Mouse (Mus musculus) heart, postnatal 0 days (tissue): ENCODE measurements at regions not wholly inside any gene's neighbourhood (a gene's known extent, or its start where the extent isn't known, plus 50 kb on each side); places are given as distances from the start of the nearest gene placed in this dataset.

Experiments used
- ATAC-seq: fragments of 200-750 bp; cut with Nextera tagmentation; 2 replicates; pipeline ENCODE4 v1.8.0; 2017; ENCODE audit warnings: low read depth, moderate number of reproducible peaks, moderate library complexity; ENCODE audit not compliant: insufficient read depth
- DNase-seq: peaks from one replicate; pipeline ENCODE4 v3.0.0-alpha.2; 2016; ENCODE audit warnings: low spot score
- H3K27ac ChIP-seq: fragments of 300-500 bp; sonication (generic); 2 replicates; pipeline ENCODE4 v1.5.1; 2014; ENCODE audit warnings: low read depth, mild to moderate bottlenecking
- H3K27me3 ChIP-seq: fragments of 300-500 bp; sonication (generic); 2 replicates; pipeline ENCODE4 v1.6.1; 2014; ENCODE audit warnings: low read length, mixed read lengths; ENCODE audit not compliant: control insufficient read depth, insufficient read depth
- H3K36me3 ChIP-seq: fragments of 300-500 bp; sonication (generic); replicated peaks from 2 replicates; pipeline ENCODE4 v1.6.1; 2014; ENCODE audit warnings: low read length, mixed read lengths; ENCODE audit not compliant: control insufficient read depth, insufficient read depth
- H3K4me1 ChIP-seq: fragments of 300-500 bp; sonication (generic); 2 replicates; pipeline ENCODE4 v1.6.1; 2014; ENCODE audit warnings: antibody characterized with exemption; ENCODE audit not compliant: control insufficient read depth, insufficient read depth
- H3K4me2 ChIP-seq: fragments of 300-500 bp; sonication (generic); 2 replicates; pipeline ENCODE4 v1.6.1; 2014; ENCODE audit warnings: low read depth, mild to moderate bottlenecking, low read length, moderate library complexity
- H3K4me3 ChIP-seq: fragments of 300-500 bp; sonication (generic); 2 replicates; pipeline ENCODE4 v1.5.1; 2014; ENCODE audit warnings: low read depth, low read length
- H3K9ac ChIP-seq: fragments of 300-500 bp; sonication (generic); replicated peaks from 2 replicates; pipeline ENCODE4 v1.6.1; 2014; ENCODE audit warnings: low read depth, low read length, mixed read lengths
- H3K9me3 ChIP-seq: fragments of 300-500 bp; sonication (generic); replicated peaks from 2 replicates; pipeline ENCODE4 v1.6.1; 2016; ENCODE audit warnings: low read length; ENCODE audit not compliant: control insufficient read depth
- CTCF ChIP-seq: IDR thresholded peaks from 2 replicates; pipeline ENCODE4 v1.5.1; 2016; ENCODE audit warnings: antibody characterized with exemption, control low read depth, low read depth
- EP300 ChIP-seq: IDR thresholded peaks from 2 replicates; pipeline ENCODE4 v1.6.1; 2016; ENCODE audit warnings: antibody characterized with exemption, low read depth
- WGBS: fragments of 180-500 bp; shearing (Covaris S2); extraction: QIAGEN DNeasy Blood & Tissue Kit; methylation state at CpG from one replicate; pipeline ENCODE4 v1.1.7; 2014; 5-methylcytosine and 5-hydroxymethylcytosine counted together

DNA sequence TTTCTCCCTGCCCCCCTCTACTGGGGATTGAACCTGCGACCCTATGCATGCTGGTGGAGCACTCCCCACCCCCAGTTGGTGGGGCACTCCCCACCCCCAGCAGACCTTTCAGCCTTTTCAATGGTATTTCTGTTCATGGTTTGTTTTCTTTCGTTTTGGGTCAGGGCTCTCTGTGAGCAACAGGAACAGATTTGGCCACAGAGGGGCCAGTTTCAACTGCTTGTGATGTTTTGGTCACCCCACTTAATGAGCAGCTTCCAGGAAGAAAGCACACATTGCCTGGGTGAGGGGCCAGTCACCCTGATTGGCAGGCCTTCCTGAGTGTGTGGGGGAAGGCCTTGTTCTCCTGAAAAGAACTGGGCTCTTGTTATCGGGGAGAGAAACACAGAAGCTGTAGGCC is 71.5 kb upstream of the Sulf2 start:
- Histone ChIP-seq H3K4me2 (no peak overlapping the region), H3K4me3 (no peak overlapping the region), H3K27me3 (no peaks in the 10 kb centered on the region), H3K36me3 (no peaks in the 10 kb centered on the region), H3K9me3 (no peaks in the 10 kb centered on the region), H3K9ac (no peak overlapping the region), H3K27ac (no peak overlapping the region), H3K4me1 (0 out of 2 replicates have a peak, but pooled peaks cover under 1% of the 10 kb centered on the region)
- 30% methylated on average over 3 of the region's 3 CpGs for WGBS
- ATAC-seq = no peak
- no peak for TF ChIP-seq EP300
- TF ChIP-seq CTCF = no peak
- DNase-seq = no peak

DNA sequence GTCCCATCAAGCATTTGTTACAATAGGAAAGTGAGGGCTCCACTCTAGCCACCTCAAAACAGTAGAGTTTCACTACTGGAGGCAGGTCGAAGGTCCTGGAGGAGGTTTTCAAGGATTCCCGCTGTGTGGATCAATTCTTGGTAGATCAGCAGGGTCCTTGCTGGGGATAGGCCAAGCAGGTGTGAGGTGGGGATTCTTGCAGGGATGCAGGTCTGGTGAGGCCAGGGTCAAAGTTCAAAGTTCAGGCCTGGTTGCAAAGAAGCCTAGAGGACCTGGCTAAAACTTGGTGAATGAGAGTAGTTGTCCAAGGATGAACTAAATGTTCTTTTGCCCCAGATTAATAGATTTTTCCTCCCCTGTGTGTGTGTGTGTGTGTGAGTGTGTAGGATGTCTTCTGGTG is 70.9 kb upstream of the Sulf2 start:
- 98% methylated on average over 2 of the region's 2 CpGs for WGBS
- no peak for DNase-seq
- ATAC-seq = no peak
- Histone ChIP-seq H3K36me3 (no peaks in the 10 kb centered on the region), H3K9me3 (no peaks in the 10 kb centered on the region), H3K4me3 (no peak overlapping the region), H3K27me3 (no peaks in the 10 kb centered on the region), H3K9ac (no peak overlapping the region), H3K4me1 (no peaks in the 10 kb centered on the region), H3K27ac (no peak overlapping the region), H3K4me2 (no peak overlapping the region)
- TF ChIP-seq CTCF = no peak
- no peak for TF ChIP-seq EP300

DNA sequence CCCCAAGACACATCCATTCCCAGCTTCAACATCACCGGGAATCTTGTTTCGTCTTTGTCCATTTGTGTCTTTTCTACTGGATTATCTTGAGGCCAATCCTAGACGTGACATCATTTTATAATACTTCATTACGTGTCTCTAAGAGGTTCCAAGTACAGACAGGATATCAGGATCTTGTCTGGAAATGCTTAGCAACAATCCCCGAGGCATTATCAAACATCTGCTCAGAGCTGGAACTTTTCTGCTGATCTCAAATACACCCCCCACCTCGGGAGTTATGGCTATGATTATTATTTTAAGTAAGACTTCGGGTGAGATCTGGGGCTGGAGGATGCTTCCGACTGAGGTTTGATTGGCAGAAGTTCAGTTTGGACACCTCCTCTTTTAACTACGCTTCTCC is 69.9 kb upstream of the Sulf2 start:
- Histone ChIP-seq H3K27me3 (no peaks in the 10 kb centered on the region), H3K4me1 (no peaks in the 10 kb centered on the region), H3K36me3 (no peaks in the 10 kb centered on the region), H3K9me3 (no peaks in the 10 kb centered on the region), H3K27ac (no peak overlapping the region), H3K4me3 (no peak overlapping the region), H3K4me2 (no peak overlapping the region), H3K9ac (no peak overlapping the region)
- ATAC-seq = no peak
- TF ChIP-seq CTCF (no peak), EP300 (no peak)
- WGBS = 80% methylated on average over 9 of the region's 9 CpGs
- no peak for DNase-seq

DNA sequence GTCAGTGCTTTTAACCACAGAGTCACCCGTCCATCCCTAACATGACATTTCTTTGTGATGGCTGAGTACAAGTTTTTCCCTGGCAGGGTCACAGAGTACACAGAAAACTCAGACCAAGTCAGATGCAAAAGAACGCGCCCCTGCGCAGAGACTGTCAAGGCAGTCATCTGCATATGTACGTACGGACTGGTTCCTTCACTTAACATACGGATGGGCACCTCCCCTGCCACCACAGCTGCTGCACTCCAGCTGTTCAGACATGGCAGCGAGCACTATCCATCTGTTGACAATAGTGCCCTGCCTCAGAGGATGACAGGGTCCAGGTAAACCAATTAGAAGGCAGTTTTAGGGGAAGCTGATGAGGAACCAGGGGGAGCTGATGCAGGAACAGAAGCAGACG is 63.3 kb upstream of the Sulf2 start:
- Histone ChIP-seq H3K27ac (no peak overlapping the region), H3K4me1 (peaks cover 8% of the 10 kb centered on the region; the same call in 1 of the 2 replicates), H3K4me2 (no peak overlapping the region), H3K9me3 (no peaks in the 10 kb centered on the region), H3K4me3 (no peak overlapping the region), H3K36me3 (no peaks in the 10 kb centered on the region), H3K27me3 (no peaks in the 10 kb centered on the region), H3K9ac (no peak overlapping the region)
- WGBS = 87% methylated on average over 9 of the region's 9 CpGs
- TF ChIP-seq EP300 = no peak
- no peak for TF ChIP-seq CTCF
- ATAC-seq = no peak
- no peak for DNase-seq

DNA sequence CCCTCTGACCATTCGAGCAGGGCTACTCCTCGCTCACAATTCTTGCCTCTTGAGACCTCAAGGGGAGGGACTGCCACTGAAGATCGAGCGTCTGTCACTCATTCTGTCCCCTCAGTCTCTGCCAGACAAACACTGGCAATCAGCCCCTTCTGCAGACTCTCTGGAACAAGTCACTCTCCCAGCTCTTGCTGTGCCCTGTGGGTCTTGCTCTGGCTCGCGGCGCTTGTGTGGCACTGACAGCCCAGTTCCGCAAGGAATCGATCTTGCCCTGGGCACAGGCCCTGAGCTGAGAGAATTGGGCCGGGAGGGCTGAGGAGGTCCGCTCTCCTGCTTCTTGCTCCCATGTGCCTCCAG is 61.0 kb upstream of the Sulf2 start:
- no peak for DNase-seq
- Histone ChIP-seq H3K9ac (no peak overlapping the region), H3K4me1 (peaks cover 8% of the 10 kb centered on the region; the same call in 1 of the 2 replicates), H3K4me2 (no peak overlapping the region), H3K9me3 (no peaks in the 10 kb centered on the region), H3K27me3 (no peaks in the 10 kb centered on the region), H3K4me3 (no peak overlapping the region), H3K27ac (no peak overlapping the region), H3K36me3 (no peaks in the 10 kb centered on the region)
- 74% methylated on average over 11 of the region's 11 CpGs for WGBS
- no peak for ATAC-seq
- no peak for TF ChIP-seq EP300
- TF ChIP-seq CTCF = no peak
